Mouse (Mus musculus) layer of hippocampus, adult 11-12 months (tissue): Measurements from ENCODE around the gene Spcs3.

ENCODE experiments used
- DNase-seq: peaks from one replicate; pipeline ENCODE4 v3.0.0; 2022; ENCODE audit warnings: low spot score

The Spcs3 gene

GRCm38 (mm10) chr8:54508096-54508456 is 21.7 kb downstream of the Spcs3 start:
- DNase-seq: no peak

GRCm38 (mm10) chr8:54507428-54508095 is 22.2 kb downstream of the Spcs3 start:
- peak; percentile 92 for DNase-seq

GRCm38 (mm10) chr8:54505060-54505459 is 24.7 kb downstream of the Spcs3 start:
- no peak for DNase-seq

DNA sequence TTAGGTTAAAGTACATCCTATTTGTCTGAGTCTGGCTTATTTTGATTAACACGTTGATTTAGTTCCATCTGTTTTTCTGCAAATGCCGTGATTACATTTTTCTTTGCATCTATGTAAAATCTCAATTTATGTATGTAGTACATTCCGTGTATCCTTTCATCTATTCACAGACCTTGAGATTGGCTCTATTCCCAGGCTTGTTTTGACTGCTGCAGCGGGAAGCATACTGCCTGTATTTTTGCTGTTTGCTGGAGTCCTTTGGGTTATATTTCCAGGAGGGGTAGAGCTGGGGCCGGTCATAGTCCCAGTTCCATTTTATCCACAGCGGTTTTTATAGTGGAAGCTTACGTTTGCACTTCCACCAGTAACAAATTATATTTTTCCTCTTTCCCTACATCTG is 26.7 kb downstream of the Spcs3 start:
- no peak for DNase-seq

DNA sequence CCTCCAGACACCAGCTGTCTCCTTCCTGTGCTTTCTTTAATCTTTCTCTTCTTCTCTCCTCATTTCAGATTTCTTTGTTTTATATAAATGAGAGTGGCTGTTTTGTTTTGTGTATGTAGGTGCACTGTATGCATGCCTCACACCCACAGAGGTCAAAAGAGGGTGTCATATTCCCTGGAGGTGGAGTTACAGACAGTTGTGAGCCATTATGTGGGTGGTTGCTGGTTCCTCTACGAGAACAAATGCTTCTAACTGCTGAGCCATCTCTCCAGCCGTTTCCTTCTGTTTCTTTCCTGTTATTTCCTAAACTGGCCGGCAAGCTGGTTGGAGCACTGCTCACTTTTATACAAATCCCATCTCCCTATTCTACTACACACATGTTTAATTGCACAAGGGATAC is 35.9 kb downstream of the Spcs3 start:
- DNase-seq: no peak

DNA sequence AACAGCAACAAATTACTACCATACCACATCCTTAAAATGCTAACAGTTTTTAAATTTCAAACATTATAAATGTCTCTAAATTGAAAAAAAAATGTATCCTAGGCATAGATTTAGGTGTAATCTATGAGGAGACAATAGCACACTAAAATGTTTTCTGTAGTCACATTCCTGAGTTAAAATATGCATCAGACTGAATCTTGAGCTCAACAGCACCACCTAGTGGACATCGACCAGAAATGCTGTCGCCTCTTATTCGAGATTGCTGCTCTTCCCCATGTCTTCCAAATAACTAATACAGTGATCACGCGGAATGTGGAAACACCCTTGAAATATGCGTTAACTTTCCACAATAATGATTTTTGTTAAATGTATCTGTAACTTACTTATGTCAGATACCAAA is 36.7 kb downstream of the Spcs3 start:
- DNase-seq: peak; percentile 24

DNA sequence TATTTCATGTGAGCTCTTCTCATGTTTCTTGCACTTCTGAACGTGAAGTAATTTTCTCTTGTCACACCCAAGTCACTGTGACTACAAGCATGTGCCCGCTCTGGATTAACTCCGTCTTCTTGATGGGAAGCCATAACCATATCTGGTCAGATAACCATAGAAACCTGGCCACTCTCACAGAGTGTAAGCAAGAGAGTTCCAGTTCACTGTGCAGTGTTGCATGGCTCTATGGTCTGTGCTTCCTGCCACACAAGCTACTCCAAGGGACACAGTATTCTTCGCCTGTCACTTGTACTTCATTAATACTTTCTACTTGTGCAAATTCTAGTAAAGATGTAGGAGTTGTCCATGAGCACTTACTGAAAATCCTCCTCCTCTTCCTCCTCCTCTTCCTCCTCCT is 37.9 kb downstream of the Spcs3 start:
- no peak for DNase-seq

GRCm38 (mm10) chr8:54491057-54491690 is 38.6 kb downstream of the Spcs3 start:
- no peak for DNase-seq

- DNase-seq: no peak
Observed at GRCm38 (mm10) chr8:54488437-54488836, 41.4 kb downstream of the Spcs3 start.

GRCm38 (mm10) chr8:54486555-54487273 is 43.1 kb downstream of the Spcs3 start:
- DNase-seq: no peak
